Mouse (Mus musculus) A20 (cell line): Measurements from ENCODE around the gene Chl1.

ENCODE experiments used
- DNase-seq: peaks from one replicate; pipeline ENCODE4 v3.0.0-alpha.2; 2011; ENCODE audit warnings: low read depth, low spot score

The Chl1 gene

DNA sequence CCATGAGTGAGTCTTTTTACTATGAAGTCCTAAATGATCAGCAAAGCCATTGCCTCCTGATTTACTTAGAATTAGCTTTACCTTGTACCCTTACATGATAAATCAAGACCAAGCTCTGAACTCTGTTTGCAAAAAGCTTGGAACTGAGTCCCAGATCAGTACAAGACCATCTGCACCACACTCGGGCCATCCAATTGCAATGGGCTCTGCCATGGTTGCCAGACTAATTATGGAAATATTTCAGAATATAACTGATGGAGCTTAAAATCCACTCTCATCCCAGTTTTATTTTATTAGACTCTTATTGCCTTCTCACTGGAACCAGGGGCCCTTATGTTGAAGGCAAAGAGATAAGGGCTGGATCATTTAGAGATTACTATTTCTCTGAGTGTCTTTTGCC, 284.9 kb downstream of the Chl1 start:
- DNase-seq, result no peak
